Mouse (Mus musculus): ENCODE results near the gene Cntn1.

GRCm38 (mm10) chr15:92060986-92061385 lies 10.0 kb downstream of the Cntn1 start:
- TF ChIP-seq POLR2A (IDR thresholded peaks at IDR 0.05; ENCODE audit: borderline replicate concordance, extremely low read depth, low read depth, low read length) (no peak), CTCF (IDR thresholded peaks at IDR 0.05; ENCODE audit: insufficient read depth, low read length) (no peak)

Data from lung, adult 2 months (tissue).